Mouse (Mus musculus): ENCODE measurements around the gene Slc5a10.

The Slc5a10 gene

GRCm38 (mm10) chr11:61705581-61705980 is 15.0 kb downstream of the Slc5a10 start:
- DNase-seq (ENCODE audit: low spot score in 2 of 2): no peak

DNA sequence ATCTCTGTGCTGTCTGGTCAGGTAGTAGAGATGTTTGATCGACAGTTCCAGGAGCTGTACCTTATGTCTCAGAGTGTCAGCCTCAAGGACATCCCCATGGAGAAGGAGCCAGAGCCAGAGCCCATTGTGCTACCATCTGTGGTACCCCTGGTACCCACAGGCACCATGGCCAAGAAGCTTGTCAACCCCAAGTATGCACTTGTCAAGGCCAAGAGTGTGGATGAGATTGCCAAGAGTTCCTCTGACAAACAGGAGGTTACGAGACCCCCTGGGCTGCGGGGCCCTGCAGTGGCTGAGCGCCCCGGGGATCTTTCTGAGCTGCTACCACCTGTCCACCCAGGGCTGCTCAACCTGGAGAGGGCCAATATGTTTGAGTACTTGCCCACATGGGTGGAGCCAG is 18.1 kb downstream of the Slc5a10 start:
- DNase-seq (ENCODE audit: low spot score in 2 of 2): no peak

GRCm38 (mm10) chr11:61701696-61702095 is 18.9 kb downstream of the Slc5a10 start:
- DNase-seq (ENCODE audit: low spot score in 2 of 2): no peak

DNA sequence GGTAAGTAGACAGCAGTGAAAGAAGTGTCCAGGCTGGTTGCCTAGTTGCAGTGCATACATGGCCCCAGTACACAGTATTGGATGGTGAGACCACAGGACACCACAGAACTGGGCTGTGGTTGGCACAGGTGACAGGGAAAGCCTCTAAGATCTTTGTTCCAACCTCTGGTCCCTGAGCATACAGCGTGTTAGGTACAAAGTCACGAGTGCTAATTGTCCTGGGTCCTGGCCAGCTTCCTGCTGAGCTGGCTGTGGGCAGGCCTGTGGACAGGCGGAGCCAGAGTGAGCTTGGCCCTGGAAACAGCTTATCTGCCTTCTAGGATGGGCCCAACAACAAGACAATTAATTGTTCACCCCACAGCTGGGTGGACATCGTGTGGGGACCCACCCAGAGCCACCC is 20.7 kb downstream of the Slc5a10 start:
- no peak for DNase-seq (ENCODE audit: low spot score in 2 of 2)

DNA sequence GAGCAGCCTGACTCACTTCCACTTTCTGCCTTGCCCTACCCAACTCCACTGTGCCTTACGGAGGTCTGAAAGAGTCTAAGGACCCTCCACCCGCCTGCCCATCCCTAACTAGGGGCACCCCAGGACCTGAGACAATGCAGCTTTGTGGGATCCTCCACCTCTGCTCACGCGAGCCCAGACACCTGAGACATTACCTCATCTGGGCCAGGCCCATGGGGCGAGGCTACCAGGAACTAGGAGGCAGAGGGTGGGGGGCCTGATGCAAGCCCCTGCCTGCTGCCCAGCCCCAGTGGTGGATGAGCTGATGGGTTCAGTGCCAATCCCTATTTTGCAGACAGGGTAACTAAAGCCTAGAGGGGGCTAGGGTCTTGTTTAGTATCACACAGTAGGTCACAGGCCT is 21.2 kb downstream of the Slc5a10 start:
- no peak for DNase-seq (ENCODE audit: low spot score in 2 of 2)

GRCm38 (mm10) chr11:61698852-61699251 is 21.8 kb downstream of the Slc5a10 start:
- no peak for DNase-seq (ENCODE audit: low spot score in 2 of 2)

GRCm38 (mm10) chr11:61692996-61693395 is 27.6 kb downstream of the Slc5a10 start:
- no peak for DNase-seq (ENCODE audit: low spot score in 2 of 2)

DNA sequence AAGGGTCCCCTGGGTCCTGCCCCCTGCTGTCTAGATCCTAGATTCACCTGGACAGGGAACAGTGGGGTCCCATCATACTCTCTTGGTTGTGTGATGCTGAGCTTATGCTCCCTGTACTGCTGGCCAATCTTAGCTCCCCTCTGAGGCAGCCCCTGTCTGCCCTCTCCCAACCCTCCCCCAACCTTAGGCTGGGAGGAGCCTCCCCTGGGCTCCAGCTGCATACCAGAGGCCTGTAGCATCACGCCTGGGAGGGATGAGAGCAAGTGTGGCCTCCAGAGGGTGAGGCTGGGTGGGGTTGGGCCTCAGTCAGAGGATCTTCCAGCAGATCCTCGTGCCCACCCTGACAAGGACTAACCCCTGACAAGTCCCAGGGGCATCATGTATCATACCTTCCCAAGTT is 33.0 kb downstream of the Slc5a10 start:
- no peak for DNase-seq (ENCODE audit: low spot score in 2 of 2)

DNA sequence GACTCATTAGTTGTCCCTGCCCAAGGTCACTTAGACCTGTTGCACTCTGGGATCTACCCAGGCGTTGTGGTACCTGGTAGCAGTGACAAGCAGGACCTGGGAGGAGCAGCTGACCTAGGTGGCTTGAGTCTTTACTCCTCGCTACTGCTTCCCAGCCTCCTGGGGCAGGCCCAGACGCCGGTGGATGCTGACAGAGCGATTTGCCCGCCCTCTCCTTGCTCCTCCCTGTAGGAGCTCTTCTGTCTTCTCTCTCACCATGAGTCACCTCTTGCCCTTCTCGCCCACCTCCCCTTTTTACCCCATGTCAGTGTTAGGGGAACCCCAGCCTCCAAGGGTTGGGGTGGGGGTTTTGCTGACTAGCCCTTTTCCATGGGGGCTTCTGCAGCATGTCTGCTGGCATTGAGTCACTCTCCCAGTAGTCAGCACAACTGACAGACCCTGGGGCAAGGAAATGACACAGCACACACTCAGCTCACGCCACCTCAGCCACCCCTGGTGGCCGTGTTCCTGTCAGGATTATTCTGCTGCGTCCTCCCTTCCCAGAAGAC is 33.6 kb downstream of the Slc5a10 start:
- no peak for DNase-seq (ENCODE audit: low spot score in 2 of 2)

GRCm38 (mm10) chr11:61686141-61686540 is 34.5 kb downstream of the Slc5a10 start:
- DNase-seq (ENCODE audit: low spot score in 2 of 2): no peak

DNA sequence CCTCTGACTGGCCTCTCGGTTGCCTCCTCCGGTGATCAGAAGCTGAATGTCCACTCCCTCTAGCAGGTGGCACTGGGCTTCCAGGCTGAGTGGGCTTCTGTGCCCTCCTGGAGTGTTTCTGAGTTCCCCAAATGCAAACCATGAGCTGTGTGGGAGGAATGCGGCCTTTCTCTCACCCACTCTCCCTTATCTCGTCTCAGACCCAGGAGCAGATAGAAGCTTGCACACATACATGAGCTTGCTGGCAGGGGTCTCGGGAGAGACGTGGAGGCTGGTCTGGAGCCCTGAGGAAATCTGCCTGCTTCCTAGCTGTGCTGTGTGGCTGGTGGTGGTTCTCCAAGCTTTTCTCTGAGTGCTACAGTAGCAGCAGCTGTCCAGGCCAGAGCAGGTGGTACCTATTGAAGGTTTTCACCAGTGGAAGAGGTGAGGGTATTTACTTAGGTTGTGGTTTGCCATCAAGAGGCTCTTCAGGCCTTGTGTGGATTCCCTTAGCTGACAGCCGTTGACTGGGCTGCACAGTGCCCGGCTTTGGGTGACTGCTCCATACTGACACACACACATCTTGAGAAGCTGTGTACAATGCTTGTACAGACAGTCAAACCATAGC is 35.4 kb downstream of the Slc5a10 start:
- DNase-seq (ENCODE audit: low spot score in 2 of 2): no peak

DNA sequence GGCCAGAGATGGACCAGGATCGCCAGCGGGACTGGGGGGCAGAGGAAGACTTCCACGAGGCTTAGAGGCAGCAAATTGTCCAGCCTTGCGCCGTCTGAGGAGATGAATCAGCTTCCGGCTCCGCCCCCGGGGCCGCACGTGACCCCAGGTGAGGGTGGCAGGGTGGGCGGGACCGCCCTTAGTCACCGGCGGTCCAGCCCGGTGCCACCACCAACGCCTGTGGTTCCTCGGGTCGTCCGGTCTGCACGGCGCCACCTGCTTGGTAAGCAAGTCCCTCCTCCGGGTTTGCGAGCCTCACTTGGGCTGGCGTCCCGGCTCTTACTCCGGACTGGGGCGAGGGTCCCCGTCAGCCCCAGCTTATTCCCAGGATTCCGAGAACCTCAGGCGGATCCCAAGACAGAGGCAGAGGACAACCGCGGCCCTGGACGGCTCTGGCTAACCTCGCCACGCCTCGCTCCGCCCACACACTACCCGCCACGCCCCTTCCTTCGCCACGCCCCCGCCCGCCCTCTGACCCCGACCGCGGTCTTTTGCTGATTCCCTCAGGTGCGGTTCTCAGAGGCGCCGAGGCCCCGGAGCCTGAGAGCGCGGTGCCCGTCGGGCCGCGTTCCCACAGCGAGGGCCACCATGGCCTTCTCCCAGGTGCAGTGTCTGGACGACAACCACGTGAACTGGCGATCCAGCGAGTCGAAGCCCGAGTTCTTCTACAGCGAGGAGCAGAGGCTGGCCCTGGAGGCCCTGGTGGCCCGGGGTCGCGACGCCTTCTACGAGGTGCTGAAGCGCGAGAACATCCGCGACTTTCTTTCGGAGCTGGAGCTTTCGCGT is 36.5 kb downstream of the Slc5a10 start, which contains the start of gene Fam83g:
TSS of gene Fam83g (plus strand) at position 185 of the 825 bp plus-strand sequence.
- DNase-seq (ENCODE audit: low spot score in 2 of 2): no peak

DNA sequence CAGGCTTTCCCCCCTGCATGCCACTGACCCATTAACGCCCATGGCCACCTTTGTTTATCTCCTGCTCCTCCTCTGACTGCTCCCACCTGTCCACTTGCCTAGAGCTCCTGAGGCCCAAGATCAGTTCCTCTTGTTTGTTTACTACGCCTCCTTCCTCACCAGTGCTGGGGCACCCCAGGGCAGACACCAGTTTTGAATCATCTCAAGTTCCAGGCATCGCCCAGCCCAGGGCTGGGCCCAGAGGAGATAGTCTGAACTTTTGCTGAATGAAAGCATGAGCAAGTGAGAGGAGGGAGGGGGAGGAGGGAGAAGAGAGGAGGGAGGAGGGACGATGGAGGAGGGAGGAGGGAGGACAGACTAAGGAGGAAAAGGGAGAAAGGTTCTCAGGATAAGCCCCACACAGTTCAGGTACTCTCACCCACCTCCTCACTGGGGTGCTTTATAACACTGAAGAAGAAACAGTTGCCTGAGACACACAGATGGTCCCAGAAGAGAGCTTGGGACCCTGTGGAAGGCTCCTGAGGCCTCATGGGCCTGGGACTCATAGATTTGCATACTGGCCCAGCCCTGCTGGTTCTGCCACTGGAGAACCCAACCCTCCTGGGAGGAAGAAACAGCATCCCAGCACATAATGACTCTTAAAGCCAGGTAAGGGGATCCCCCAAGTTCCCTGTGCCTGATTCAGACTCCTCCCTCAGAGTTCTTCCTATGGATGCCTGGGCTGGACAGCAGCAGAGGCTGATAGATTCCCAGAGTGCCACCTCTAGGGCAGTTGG is 41.3 kb downstream of the Slc5a10 start:
- no peak for DNase-seq (ENCODE audit: low spot score in 2 of 2)

DNA sequence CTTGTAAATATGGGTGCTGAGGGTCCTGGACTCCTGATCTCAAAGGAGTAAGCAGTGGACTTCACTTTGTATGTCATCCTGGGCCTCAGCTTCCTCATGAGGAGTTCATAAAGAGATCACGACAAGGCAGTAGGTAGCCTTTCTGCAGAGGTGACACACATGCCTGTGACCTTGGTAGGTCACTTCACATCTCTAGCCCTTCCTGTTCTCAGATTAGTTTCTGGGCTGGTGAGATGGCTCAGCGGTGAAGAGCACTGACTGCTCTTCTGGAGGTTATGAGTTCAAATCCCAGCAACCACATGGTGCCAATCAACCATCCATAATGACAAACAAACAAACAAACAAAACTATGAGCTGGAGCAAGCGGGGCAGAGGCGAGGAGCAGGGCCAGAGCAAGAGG is 42.9 kb downstream of the Slc5a10 start:
- DNase-seq (ENCODE audit: low spot score in 2 of 2): no peak

DNA sequence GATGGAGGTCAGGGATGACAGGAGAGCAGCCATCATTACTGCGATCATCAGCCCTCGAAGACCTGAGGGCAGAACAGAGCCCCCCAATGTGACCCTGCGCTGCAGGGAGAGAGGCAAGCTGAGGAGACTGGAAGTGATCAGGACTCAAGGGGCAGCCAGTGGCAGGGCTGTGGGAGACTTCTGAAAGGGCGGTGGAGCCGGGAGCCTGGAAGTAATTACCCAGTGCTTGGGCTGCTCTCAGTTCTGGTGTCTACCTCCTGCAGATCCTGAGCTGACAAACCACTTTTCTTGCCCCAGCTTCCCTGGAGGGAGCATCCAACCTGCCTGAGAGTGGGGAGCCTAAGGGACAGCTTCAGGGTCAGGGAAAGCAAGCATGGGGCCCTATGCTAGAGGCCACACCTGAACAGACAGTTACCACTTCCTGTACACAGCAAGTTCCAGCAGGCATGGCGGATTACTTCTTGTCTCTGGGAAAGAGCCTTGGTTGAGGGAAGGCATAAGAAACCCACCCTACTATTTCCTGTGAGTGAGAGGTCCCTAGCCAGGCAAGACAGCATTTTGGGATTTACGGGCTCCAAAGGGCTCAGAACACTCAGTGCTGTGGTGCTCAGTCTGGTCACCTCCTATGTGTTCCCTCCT is 44.3 kb downstream of the Slc5a10 start:
- no peak for DNase-seq (ENCODE audit: low spot score in 2 of 2)

DNA sequence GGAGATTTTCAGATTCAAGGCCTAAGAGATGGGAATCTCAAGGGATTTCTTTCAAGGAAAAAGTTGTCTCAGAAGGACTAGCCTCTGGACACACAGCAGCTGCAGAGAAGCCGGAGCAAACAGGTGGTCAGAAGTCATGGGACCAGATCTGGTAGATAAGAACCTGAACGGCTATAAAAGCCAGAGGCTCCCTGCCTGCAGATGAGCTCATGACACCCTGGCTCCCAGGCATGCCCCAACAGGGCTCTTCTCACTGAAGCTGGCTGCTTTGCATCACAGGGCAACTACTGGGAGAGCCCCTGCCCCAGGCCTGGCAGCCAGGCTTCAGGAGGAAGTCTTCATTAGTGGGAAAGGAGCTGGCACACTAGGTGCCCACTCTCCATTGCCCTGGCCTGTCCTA is 45.3 kb downstream of the Slc5a10 start:
- no peak for DNase-seq (ENCODE audit: low spot score in 2 of 2)

DNA sequence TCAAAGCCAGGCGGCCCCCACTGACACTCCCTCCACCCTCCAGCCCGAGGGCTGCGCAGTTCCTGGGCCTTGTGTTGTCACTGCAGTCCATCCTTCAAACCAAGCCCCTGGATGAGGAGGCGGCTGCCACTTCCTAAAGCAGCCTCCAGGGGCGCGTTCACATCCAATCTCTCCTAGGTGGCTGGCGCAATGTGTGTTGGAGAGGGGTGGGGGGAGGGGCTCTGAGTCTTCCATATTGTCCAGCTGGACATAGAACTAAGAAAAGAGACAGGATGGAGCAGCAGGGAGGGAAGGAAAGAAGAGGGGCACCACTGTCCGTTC is 45.8 kb downstream of the Slc5a10 start:
- DNase-seq (ENCODE audit: low spot score in 2 of 2): no peak

DNA sequence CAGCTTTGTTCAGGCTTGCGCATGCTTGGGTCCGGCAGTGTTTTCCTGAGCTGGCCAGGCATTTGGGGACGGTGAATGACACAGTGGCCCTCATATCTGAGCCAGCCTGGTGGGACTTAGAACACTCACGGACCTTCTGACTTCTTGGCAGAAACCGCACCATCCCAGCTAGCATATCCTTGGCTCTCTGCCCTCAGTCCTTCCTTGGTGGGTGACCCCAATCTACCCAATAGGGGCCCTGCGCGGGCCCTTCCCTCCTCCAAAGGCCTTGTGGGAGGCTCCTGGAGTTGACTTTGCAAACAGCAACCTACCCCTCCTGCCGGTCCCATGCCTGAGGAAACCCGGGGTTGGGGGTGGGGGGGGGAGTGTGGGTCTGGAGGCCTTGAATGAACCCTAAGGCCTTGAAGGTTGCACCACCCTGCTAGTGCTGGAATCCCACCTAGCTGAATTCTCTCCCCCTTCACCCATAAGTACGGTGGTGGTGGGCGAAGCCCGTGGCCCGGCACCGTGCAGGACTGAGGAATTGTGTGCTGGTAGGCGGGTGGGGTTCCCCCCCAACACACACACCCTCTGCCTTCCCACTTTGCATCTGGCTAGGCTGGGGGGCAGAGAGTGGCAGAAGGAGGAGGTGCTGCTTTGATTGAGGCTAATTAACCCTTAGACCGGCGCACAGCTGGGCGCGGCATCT is 46.3 kb downstream of the Slc5a10 start:
- no peak for DNase-seq (ENCODE audit: low spot score in 2 of 2)

- DNase-seq (ENCODE audit: low spot score in 2 of 2): peak in 1 of 2 experiments; percentile 23
Measured at GRCm38 (mm10) chr11:61673686-61674085, 46.9 kb downstream of the Slc5a10 start.

- no peak for DNase-seq (ENCODE audit: low spot score in 2 of 2)
Measured at GRCm38 (mm10) chr11:61671781-61672383, 48.7 kb downstream of the Slc5a10 start.

All from right cerebral cortex, adult 2 months (tissue).